Mouse (Mus musculus): ENCODE measurements around the gene Fgd5. TPM values are rescaled to one million over a fixed set of nuclear protein-coding genes. Genes with fewer than 3 reads are reported as not detected.

Gene Fgd5
- polyA plus RNA-seq, 1 experiment from 2014 or later: 16.9 TPM

GRCm38 (mm10) chr6:92021061-92021460 is 42.4 kb downstream of the Fgd5 start:
- no peak for DNase-seq
- no peak for ATAC-seq (ENCODE audit: insufficient read depth)
- H3K27ac ChIP-seq (ENCODE audit: low read depth): no peak overlapping the region
- TF ChIP-seq CTCF (IDR thresholded peaks at IDR 0.05; ENCODE audit: low read depth): no peak
- 74% methylated on average over 9 of the region's 9 CpGs for WGBS
- no peak overlapping the region for H3K9ac ChIP-seq
- H3K9me3 ChIP-seq (ENCODE audit: low read depth, low read length): no peaks in the 10 kb centered on the region
- H3K4me2 ChIP-seq: no peak overlapping the region
- H3K36me3 ChIP-seq (ENCODE audit: insufficient read depth): no peaks in the 10 kb centered on the region
- H3K27me3 ChIP-seq (ENCODE audit: insufficient read depth, low read length): no peaks in the 10 kb centered on the region
- H3K4me1 ChIP-seq (ENCODE audit: insufficient read depth): no peaks in the 10 kb centered on the region
- no peak overlapping the region for H3K4me3 ChIP-seq (ENCODE audit: low read depth, low read length)

- WGBS: 55% methylated on average over 6 of the region's 6 CpGs
- no peak overlapping the region for H3K4me3 ChIP-seq (ENCODE audit: low read depth, low read length)
- H3K9ac ChIP-seq: no peak overlapping the region
- H3K9me3 ChIP-seq (ENCODE audit: low read depth, low read length): no peaks in the 10 kb centered on the region
- H3K4me1 ChIP-seq (ENCODE audit: insufficient read depth): no peaks in the 10 kb centered on the region
- TF ChIP-seq CTCF (IDR thresholded peaks at IDR 0.05; ENCODE audit: low read depth): no peak
- H3K27ac ChIP-seq (ENCODE audit: low read depth): no peak overlapping the region
- no peak for ATAC-seq (ENCODE audit: insufficient read depth)
- no peaks in the 10 kb centered on the region for H3K27me3 ChIP-seq (ENCODE audit: insufficient read depth, low read length)
- no peak overlapping the region for H3K4me2 ChIP-seq
- DNase-seq: no peak
- H3K36me3 ChIP-seq (ENCODE audit: insufficient read depth): no peaks in the 10 kb centered on the region
Measured at GRCm38 (mm10) chr6:92021506-92021905, 42.8 kb downstream of the Fgd5 start.

GRCm38 (mm10) chr6:92025252-92025651 is 46.6 kb downstream of the Fgd5 start:
- Histone ChIP-seq H3K9ac (no peak overlapping the region), H3K27ac (ENCODE audit: low read depth) (no peak overlapping the region), H3K36me3 (ENCODE audit: insufficient read depth) (no peaks in the 10 kb centered on the region), H3K4me1 (ENCODE audit: insufficient read depth) (no peaks in the 10 kb centered on the region), H3K9me3 (ENCODE audit: low read depth, low read length) (no peaks in the 10 kb centered on the region), H3K4me3 (ENCODE audit: low read depth, low read length) (no peak overlapping the region), H3K4me2 (no peak overlapping the region), H3K27me3 (ENCODE audit: insufficient read depth, low read length) (no peaks in the 10 kb centered on the region)
- ATAC-seq (ENCODE audit: insufficient read depth) (no peak), DNase-seq (no peak)
- WGBS: 85% methylated on average over 1 of the region's 1 CpGs
- no peak for TF ChIP-seq CTCF (IDR thresholded peaks at IDR 0.05; ENCODE audit: low read depth)

GRCm38 (mm10) chr6:92027379-92027778 is 48.7 kb downstream of the Fgd5 start:
- DNase-seq (no peak), ATAC-seq (ENCODE audit: insufficient read depth) (no peak)
- no peak for TF ChIP-seq CTCF (IDR thresholded peaks at IDR 0.05; ENCODE audit: low read depth)
- no peaks in the 10 kb centered on the region for H3K27me3 ChIP-seq (ENCODE audit: insufficient read depth, low read length)
- no peaks in the 10 kb centered on the region for H3K4me1 ChIP-seq (ENCODE audit: insufficient read depth)
- WGBS: 62% methylated on average over 4 of the region's 4 CpGs
- no peak overlapping the region for H3K9ac ChIP-seq
- H3K4me2 ChIP-seq: no peak overlapping the region
- no peak overlapping the region for H3K4me3 ChIP-seq (ENCODE audit: low read depth, low read length)
- H3K9me3 ChIP-seq (ENCODE audit: low read depth, low read length): no peaks in the 10 kb centered on the region
- H3K27ac ChIP-seq (ENCODE audit: low read depth): no peak overlapping the region
- H3K36me3 ChIP-seq (ENCODE audit: insufficient read depth): no peaks in the 10 kb centered on the region

- Histone ChIP-seq H3K4me2 (no peak overlapping the region), H3K9me3 (ENCODE audit: low read depth, low read length) (no peaks in the 10 kb centered on the region), H3K36me3 (ENCODE audit: insufficient read depth) (no peaks in the 10 kb centered on the region), H3K27me3 (ENCODE audit: insufficient read depth, low read length) (no peaks in the 10 kb centered on the region), H3K4me3 (ENCODE audit: low read depth, low read length) (no peak overlapping the region), H3K9ac (no peak overlapping the region), H3K4me1 (ENCODE audit: insufficient read depth) (peaks cover 7% of the 10 kb centered on the region; the same call in 1 of the 2 replicates), H3K27ac (ENCODE audit: low read depth) (no peak overlapping the region)
- TF ChIP-seq CTCF (IDR thresholded peaks at IDR 0.05; ENCODE audit: low read depth): no peak
- WGBS: 58% methylated on average over 8 of the region's 8 CpGs
- ATAC-seq (ENCODE audit: insufficient read depth): no peak
- DNase-seq: peak; percentile 8
Measured at GRCm38 (mm10) chr6:92030646-92031045, 52.0 kb downstream of the Fgd5 start.

GRCm38 (mm10) chr6:92034713-92035112 is 56.0 kb downstream of the Fgd5 start:
- ATAC-seq (ENCODE audit: insufficient read depth) (peak; percentile 53), DNase-seq (peak; percentile 60)
- no peaks in the 10 kb centered on the region for H3K36me3 ChIP-seq (ENCODE audit: insufficient read depth)
- H3K4me1 ChIP-seq (ENCODE audit: insufficient read depth): peaks cover 14% of the 10 kb centered on the region; the same call in 1 of the 2 replicates
- no peaks in the 10 kb centered on the region for H3K27me3 ChIP-seq (ENCODE audit: insufficient read depth, low read length)
- no peak overlapping the region for H3K4me3 ChIP-seq (ENCODE audit: low read depth, low read length)
- H3K27ac ChIP-seq (ENCODE audit: low read depth): no peak overlapping the region
- 10% methylated on average over 6 of the region's 6 CpGs for WGBS
- no peak for TF ChIP-seq CTCF (IDR thresholded peaks at IDR 0.05; ENCODE audit: low read depth)
- H3K4me2 ChIP-seq: no peak overlapping the region
- no peak overlapping the region for H3K9ac ChIP-seq
- H3K9me3 ChIP-seq (ENCODE audit: low read depth, low read length): no peaks in the 10 kb centered on the region

- Histone ChIP-seq H3K4me2 (no peak overlapping the region), H3K4me1 (ENCODE audit: insufficient read depth) (peaks cover 14% of the 10 kb centered on the region; the same call in 1 of the 2 replicates), H3K9ac (no peak overlapping the region), H3K27me3 (ENCODE audit: insufficient read depth, low read length) (no peaks in the 10 kb centered on the region), H3K4me3 (ENCODE audit: low read depth, low read length) (no peak overlapping the region), H3K36me3 (ENCODE audit: insufficient read depth) (no peaks in the 10 kb centered on the region), H3K27ac (ENCODE audit: low read depth) (no peak overlapping the region), H3K9me3 (ENCODE audit: low read depth, low read length) (no peaks in the 10 kb centered on the region)
- peak; percentile 83 for DNase-seq
- whole genome bisulfite sequencing: 12% methylated on average over 5 of the region's 5 CpGs
- ATAC-seq (ENCODE audit: insufficient read depth): peak; percentile 68; the same call in 1 of the 2 replicates
- no peak for TF ChIP-seq CTCF (IDR thresholded peaks at IDR 0.05; ENCODE audit: low read depth)
Measured at GRCm38 (mm10) chr6:92036372-92036771, 57.7 kb downstream of the Fgd5 start.

- H3K36me3 ChIP-seq (ENCODE audit: insufficient read depth): no peaks in the 10 kb centered on the region
- no peak overlapping the region for H3K27ac ChIP-seq (ENCODE audit: low read depth)
- H3K4me3 ChIP-seq (ENCODE audit: low read depth, low read length): no peak overlapping the region
- no peak overlapping the region for H3K9ac ChIP-seq
- peaks cover 18% of the 10 kb centered on the region; the same call in 1 of the 2 replicates for H3K4me1 ChIP-seq (ENCODE audit: insufficient read depth)
- H3K4me2 ChIP-seq: no peak overlapping the region
- ATAC-seq (ENCODE audit: insufficient read depth): no peak
- no peak for TF ChIP-seq CTCF (IDR thresholded peaks at IDR 0.05; ENCODE audit: low read depth)
- DNase-seq: peak; percentile 14
- H3K9me3 ChIP-seq (ENCODE audit: low read depth, low read length): no peaks in the 10 kb centered on the region
- 23% methylated on average over 3 of the region's 3 CpGs for WGBS
- no peaks in the 10 kb centered on the region for H3K27me3 ChIP-seq (ENCODE audit: insufficient read depth, low read length)
Measured at GRCm38 (mm10) chr6:92038158-92038557, 59.5 kb downstream of the Fgd5 start.

All from lung, embryonic 14.5 days (tissue).